Mouse (Mus musculus) neural tube, embryonic 14.5 days (tissue): ENCODE results near the gene Rnf208. TPM values are rescaled to one million over a fixed set of nuclear protein-coding genes. Genes with fewer than 3 reads are reported as not detected.

ENCODE experiments used
- ATAC-seq: fragments of 200-750 bp; cut with Nextera tagmentation; 2 replicates; pipeline ENCODE4 v1.8.0; 2017; ENCODE audit warnings: low read depth, mild to moderate bottlenecking, moderate TSS enrichment, moderate library complexity
- H3K27ac ChIP-seq: fragments of 300-500 bp; sonication (generic); 2 replicates; pipeline ENCODE4 v1.5.1; 2014; ENCODE audit warnings: low read depth, mild to moderate bottlenecking, control low read depth, low read length, moderate library complexity, mixed read lengths
- H3K27me3 ChIP-seq: fragments of 300-500 bp; sonication (generic); 2 replicates; pipeline ENCODE4 v1.6.1; 2014; ENCODE audit warnings: low read length; ENCODE audit not compliant: control insufficient read depth, insufficient read depth
- H3K36me3 ChIP-seq: fragments of 300-500 bp; sonication (generic); 2 replicates; pipeline ENCODE4 v1.6.1; 2014; ENCODE audit warnings: low read length, mixed read lengths; ENCODE audit not compliant: control insufficient read depth, insufficient read depth
- H3K4me1 ChIP-seq: fragments of 300-500 bp; sonication (generic); 2 replicates; pipeline ENCODE4 v1.6.1; 2014; ENCODE audit warnings: low read length; ENCODE audit not compliant: control insufficient read depth, insufficient read depth
- H3K4me2 ChIP-seq: fragments of 300-500 bp; sonication (generic); 2 replicates; pipeline ENCODE4 v1.6.1; 2014; ENCODE audit warnings: mild to moderate bottlenecking, low read depth, low read length, control low read depth
- H3K4me3 ChIP-seq: fragments of 300-500 bp; sonication (generic); 2 replicates; pipeline ENCODE4 v1.5.1; 2014; ENCODE audit warnings: low read depth, low read length, control low read depth, mixed read lengths
- H3K9ac ChIP-seq: fragments of 300-500 bp; sonication (generic); replicated peaks from 2 replicates; pipeline ENCODE4 v1.6.1; 2014; ENCODE audit warnings: low read depth, mild to moderate bottlenecking, control low read depth, low read length, mixed read lengths
- H3K9me3 ChIP-seq: fragments of 300-500 bp; sonication (generic); 2 replicates; pipeline ENCODE4 v1.6.1; 2016; ENCODE audit warnings: low read length; ENCODE audit not compliant: control insufficient read depth
- whole genome bisulfite sequencing: fragments of 180-500 bp; shearing (Covaris S2); extraction: QIAGEN DNeasy Blood & Tissue Kit; methylation state at CpG from one replicate; pipeline ENCODE4 v1.1.7; 2014; 5-methylcytosine and 5-hydroxymethylcytosine counted together
- polyA plus RNA-seq: library from polyadenylated mRNA; unstranded; fragments of >200 nt; fragmentation: Nextera tagmentation; extraction: Ambion mirVana; gene quantifications from 2 replicates; pipeline ENCODE4 v1.2.1, GENCODE M21; 2014

The Rnf208 gene
- polyA plus RNA-seq, 1 experiment from 2014 or later: 191 TPM

DNA sequence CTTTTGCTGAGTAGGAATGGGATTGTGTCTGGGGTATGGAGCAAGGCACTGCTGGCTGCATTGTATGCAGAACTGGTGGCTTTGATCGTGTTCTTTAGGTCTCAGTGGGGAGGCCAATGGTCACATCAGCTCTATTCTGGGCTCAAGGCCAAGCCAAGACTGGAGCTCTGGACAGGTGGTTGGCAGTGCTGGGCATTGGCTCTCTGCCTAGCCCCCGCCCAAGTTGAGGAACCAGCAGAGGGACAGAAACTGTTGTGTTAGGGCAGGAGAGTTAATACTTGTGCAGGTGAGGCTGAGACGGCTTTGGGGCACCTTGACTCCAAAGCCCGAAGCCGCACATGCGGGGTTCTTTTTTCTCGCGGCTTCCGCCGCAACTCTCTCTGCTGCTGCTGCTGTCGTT lies 47.6 kb downstream of the Rnf208 start, which contains the start of gene Lrrc26:
TSS of gene Lrrc26 (plus strand) at position 265 of the 400 bp plus-strand sequence.
- no peak within 1 kb of the TSS for H3K27ac ChIP-seq
- peak within 1 kb of the TSS; percentile 15 for H3K4me3 ChIP-seq
- no peak for ATAC-seq
- 11% methylated on average over 11 of the region's 11 CpGs for WGBS
- peak within 1 kb of the TSS; percentile 41 for H3K4me2 ChIP-seq
- no peaks in the 10 kb centered on the region for H3K9me3 ChIP-seq
- peaks cover 18% of the 10 kb centered on the region for H3K4me1 ChIP-seq
- peak within 1 kb of the TSS; percentile 21 for H3K9ac ChIP-seq
- H3K27me3 ChIP-seq: peaks cover 52% of the 10 kb centered on the region
- H3K36me3 ChIP-seq: peaks cover 12% of the 10 kb centered on the region

DNA sequence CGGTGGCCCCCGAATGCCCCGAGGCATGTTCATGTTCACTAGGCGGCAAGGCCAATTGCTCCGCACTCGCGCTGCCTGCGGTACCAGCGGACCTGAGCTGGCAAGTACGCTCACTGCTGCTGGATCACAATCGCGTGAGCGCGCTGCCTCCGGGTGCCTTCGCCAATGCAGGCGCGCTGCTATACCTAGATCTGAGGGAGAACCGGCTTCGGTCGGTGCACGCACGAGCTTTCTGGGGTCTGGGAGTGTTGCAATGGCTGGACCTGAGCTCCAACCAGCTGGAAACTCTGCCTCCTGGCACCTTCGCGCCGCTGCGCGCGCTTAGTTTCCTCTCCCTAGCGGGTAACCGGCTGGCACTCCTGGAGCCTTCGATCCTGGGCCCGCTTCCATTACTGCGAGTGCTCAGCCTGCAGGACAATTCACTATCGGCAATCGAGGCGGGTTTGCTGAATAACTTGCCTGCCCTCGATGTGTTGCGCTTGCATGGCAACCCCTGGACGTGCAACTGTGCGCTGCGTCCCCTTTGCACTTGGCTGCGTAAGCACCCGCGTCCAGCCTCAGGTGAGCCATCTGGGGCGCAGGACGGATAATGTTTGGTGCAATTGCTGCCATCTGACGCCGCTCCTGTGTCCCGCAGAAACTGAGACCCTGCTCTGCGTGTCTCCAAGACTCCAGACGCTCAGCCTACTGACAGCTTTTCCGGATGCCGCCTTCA lies 48.2 kb downstream of the Rnf208 start:
- peaks cover 52% of the 10 kb centered on the region for H3K27me3 ChIP-seq
- H3K27ac ChIP-seq: no peak overlapping the region
- H3K9me3 ChIP-seq: no peaks in the 10 kb centered on the region
- ATAC-seq: peak; percentile 38; the same call in 1 of the 2 replicates
- peak overlapping the region; percentile 41 for H3K4me2 ChIP-seq
- peaks cover 6% of the 10 kb centered on the region for H3K36me3 ChIP-seq
- peaks cover 18% of the 10 kb centered on the region for H3K4me1 ChIP-seq
- H3K9ac ChIP-seq: peak overlapping the region; percentile 21; the same call in 1 of the 2 replicates
- peak overlapping the region; percentile 15 for H3K4me3 ChIP-seq
- 2% methylated on average over 54 of the region's 54 CpGs for WGBS

DNA sequence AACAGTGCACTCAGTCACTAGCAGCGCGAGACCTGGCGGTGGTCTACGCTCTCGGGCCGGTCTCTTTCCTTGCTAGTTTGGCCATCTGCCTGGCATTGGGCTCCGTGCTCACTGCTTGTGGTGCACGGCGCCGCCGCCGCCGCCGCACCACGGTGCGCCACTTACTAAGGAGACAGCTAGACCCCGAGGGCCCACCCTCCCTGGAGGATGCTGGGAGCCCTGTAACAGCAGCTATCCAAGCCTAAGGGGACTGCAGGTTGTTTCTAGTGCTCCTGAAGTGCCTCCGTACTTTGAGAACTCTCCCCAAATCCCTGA lies 48.7 kb downstream of the Rnf208 start:
- H3K4me1 ChIP-seq: peaks cover 18% of the 10 kb centered on the region
- H3K9ac ChIP-seq: no peak overlapping the region
- H3K9me3 ChIP-seq: no peaks in the 10 kb centered on the region
- ATAC-seq: no peak
- peak overlapping the region; percentile 15; the same call in 1 of the 2 replicates for H3K4me3 ChIP-seq
- peak overlapping the region; percentile 41 for H3K4me2 ChIP-seq
- no peak overlapping the region for H3K27ac ChIP-seq
- 2% methylated on average over 18 of the region's 18 CpGs for WGBS
- H3K36me3 ChIP-seq: peaks cover 4% of the 10 kb centered on the region
- H3K27me3 ChIP-seq: peaks cover 52% of the 10 kb centered on the region

DNA sequence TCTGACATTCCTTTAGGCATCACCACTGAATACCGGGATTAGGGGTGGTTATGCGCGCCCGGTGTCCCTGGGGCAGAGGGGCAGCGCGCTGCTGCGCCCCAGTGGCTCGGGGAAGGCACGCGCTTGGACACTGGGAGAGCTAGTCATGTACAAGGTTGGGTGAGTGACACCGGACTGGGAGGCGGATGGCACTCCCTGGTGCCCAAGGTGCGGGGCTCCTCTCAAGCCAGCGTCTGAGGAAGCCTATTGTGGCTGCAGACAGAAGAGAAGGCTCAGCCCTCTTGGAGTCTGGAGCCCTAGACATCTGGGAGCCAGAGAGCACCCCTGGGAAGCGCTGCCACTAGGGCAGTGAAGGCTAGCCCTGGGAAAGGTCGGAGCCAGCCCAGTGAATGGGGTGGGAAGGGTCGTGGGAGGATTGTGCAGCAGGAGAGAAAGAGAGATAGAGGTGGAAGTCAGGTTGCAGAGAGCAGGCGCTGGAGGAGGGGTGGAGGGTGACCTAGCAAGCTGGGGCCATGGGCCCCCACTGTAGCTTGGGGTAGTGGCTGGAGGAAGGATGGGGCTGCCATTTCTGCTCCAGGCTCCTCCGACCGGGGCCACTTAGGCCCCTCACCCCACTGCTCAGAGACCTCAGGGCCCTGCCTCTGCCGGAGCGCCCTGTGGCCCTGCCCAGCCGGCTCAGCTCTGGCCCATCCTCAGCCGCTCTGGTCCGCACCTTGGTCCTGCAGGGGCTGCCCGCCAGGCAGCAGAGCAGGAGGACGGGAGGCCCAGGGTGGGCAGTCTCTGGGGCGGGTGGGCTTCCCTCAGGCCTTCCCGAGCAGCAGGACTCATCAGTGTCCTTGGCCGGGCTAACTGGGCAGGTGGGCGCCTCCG lies 49.4 kb downstream of the Rnf208 start:
- Histone ChIP-seq H3K4me2 (peak overlapping the region; percentile 41; the same call in 1 of the 2 replicates), H3K27ac (no peak overlapping the region), H3K27me3 (peaks cover 54% of the 10 kb centered on the region), H3K36me3 (peaks cover 4% of the 10 kb centered on the region; the same call in 1 of the 2 replicates), H3K9me3 (no peaks in the 10 kb centered on the region), H3K4me3 (no peak overlapping the region), H3K4me1 (peaks cover 18% of the 10 kb centered on the region), H3K9ac (no peak overlapping the region)
- ATAC-seq: 0 out of 2 replicates have a peak, but pooled peaks have one; percentile 9
- WGBS: 6% methylated on average over 30 of the region's 32 CpGs

DNA sequence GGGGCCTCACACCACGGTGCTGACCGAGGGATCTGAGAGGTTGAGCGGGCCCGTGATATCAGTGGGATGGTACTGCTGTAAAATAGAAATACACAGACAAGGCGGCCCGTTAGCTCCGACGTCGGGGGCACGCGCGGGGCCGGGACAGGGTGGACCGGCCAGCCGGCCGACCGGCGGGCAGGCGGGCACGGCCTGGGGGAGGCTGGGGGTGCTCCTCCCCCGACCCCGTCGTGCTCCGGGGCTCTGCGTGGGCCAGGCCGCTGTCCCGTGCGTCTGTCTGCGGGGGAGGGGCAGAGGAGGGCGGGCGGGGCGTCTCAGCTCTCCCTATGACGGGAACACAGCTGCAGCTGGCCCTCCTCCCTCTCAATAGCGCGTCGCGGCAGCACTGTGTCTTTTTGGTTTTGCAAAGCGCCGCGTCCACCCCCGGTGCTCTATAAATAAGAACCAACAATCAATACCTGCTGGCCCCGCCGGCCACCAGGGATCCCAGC lies 50.0 kb downstream of the Rnf208 start:
- H3K27ac ChIP-seq: no peak overlapping the region
- H3K27me3 ChIP-seq: peaks cover 56% of the 10 kb centered on the region
- H3K4me1 ChIP-seq: peaks cover 18% of the 10 kb centered on the region
- H3K36me3 ChIP-seq: peaks cover 8% of the 10 kb centered on the region
- H3K9ac ChIP-seq: 0 out of 2 replicates have a peak overlapping the region, but pooled peaks have one; percentile 32
- H3K9me3 ChIP-seq: no peaks in the 10 kb centered on the region
- peak overlapping the region; percentile 35 for H3K4me2 ChIP-seq
- 6% methylated on average over 24 of the region's 43 CpGs for WGBS
- peak; percentile 16; the same call in 1 of the 2 replicates for ATAC-seq
- peak overlapping the region; percentile 22 for H3K4me3 ChIP-seq

DNA sequence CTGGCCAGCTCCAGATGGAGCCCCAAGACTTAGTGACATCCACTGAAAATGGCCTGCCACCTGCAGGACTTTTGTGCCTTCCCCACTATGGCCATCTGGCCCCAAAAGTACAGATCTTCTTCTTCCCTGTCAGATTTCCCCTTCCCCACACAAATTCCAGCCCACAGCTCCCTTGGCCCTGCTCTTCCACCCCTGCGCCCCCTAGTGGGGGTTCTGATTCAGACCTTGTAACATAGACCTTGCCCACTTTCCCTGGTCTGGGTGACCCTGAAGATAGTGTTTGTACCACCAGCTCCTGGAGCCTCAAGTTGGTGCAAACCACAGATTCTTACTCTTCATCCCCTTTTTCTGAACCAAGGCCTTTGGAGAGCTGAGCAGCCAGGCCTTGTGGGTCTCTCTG lies 50.8 kb downstream of the Rnf208 start:
- Histone ChIP-seq H3K27ac (no peak overlapping the region), H3K27me3 (peaks cover 61% of the 10 kb centered on the region), H3K4me1 (peaks cover 18% of the 10 kb centered on the region), H3K36me3 (peaks cover 13% of the 10 kb centered on the region), H3K4me2 (no peak overlapping the region), H3K4me3 (no peak overlapping the region), H3K9ac (no peak overlapping the region), H3K9me3 (no peaks in the 10 kb centered on the region)
- ATAC-seq: no peak
- 0% methylated on average over 1 of the region's 1 CpGs for WGBS

DNA sequence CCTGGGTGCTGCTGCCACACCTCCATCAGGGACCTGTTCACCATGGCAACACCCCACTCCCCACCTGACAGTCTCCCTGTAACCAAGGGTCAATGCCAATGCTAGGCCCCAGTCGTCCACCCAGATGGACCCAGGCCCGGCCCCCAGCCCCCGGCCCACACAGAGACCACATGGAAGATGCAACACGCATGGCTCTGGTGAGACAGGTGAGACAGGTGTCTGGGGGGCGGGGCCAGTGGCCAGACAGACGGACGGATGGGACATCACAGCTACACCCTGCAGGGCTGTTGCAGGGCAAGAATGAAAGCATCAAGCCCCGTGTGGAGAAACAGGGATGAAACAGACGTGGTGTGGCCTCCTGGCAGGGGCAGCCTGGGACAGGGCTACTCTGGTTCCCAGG lies 51.7 kb downstream of the Rnf208 start:
- Histone ChIP-seq H3K27me3 (peaks cover 56% of the 10 kb centered on the region), H3K4me1 (peaks cover 18% of the 10 kb centered on the region), H3K36me3 (peaks cover 13% of the 10 kb centered on the region), H3K9me3 (no peaks in the 10 kb centered on the region), H3K27ac (no peak overlapping the region), H3K4me2 (no peak overlapping the region), H3K9ac (no peak overlapping the region), H3K4me3 (no peak overlapping the region)
- ATAC-seq: no peak
- 79% methylated on average over 9 of the region's 9 CpGs for WGBS
